Mouse (Mus musculus) ES-E14 (cell line): ENCODE data around the gene Slc23a2.

Experiments
- HCFC1 ChIP-seq: IDR thresholded peaks from 2 replicates; pipeline ENCODE4 v1.6.1; 2012; ENCODE audit warnings: low read length, inconsistent platforms, borderline replicate concordance; ENCODE audit not compliant: insufficient read depth
- ZC3H11A ChIP-seq: IDR thresholded peaks from 2 replicates; pipeline ENCODE4 v1.6.1; 2012; ENCODE audit warnings: low read depth, mild to moderate bottlenecking, inconsistent platforms, low read length, borderline replicate concordance

DNA sequence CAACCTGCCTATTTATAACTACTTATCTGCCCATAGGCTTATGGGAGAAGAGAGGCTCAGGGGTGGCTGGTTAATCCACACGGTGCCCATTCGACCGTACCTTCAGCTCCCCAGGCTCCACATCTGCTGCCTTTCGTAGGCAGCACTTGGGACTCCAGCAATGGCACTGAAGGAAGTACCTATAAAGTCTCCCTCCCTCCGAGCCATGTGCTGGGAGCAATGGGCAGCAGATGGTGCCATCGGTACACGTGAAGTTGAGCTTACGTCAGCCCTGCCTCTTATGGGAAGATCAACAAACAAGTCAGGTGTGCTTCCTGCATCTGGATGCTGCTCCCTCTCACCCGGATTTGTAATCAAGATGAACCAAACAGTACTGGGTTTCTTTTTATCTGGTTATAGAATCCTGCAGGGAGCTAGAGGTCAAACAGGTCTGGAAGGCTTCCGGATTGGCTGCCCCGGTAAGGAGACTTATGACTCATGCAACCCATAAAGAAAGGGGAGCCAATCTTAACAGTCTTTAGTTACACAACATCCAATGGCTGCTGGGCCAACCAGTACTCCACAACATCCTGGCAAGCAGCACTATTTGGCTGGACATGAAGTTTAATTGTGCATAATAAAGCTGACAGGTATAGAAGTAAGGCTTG lies 80.6 kb downstream of the Slc23a2 start:
- TF ChIP-seq HCFC1 (no peak), ZC3H11A (no peak)
